Mouse (Mus musculus) lung, embryonic 16.5 days (tissue): ENCODE measurements around the gene Sh3bp5. TPM values are rescaled to one million over a fixed set of nuclear protein-coding genes. Genes with fewer than 3 reads are reported as not detected.

Experiments used
- ATAC-seq: fragments of 200-750 bp; cut with Nextera tagmentation; 2 replicates; pipeline ENCODE4 v1.8.0; 2017; ENCODE audit warnings: low read depth, mild to moderate bottlenecking, moderate library complexity
- H3K27ac ChIP-seq: fragments of 300-500 bp; sonication (generic); 2 replicates; pipeline ENCODE4 v1.5.1; 2014; ENCODE audit warnings: mild to moderate bottlenecking, control low read depth, low read length
- H3K27me3 ChIP-seq: fragments of 300-500 bp; sonication (generic); 2 replicates; pipeline ENCODE4 v1.6.1; 2014; ENCODE audit warnings: low read depth, low read length, mixed read lengths; ENCODE audit not compliant: control insufficient read depth, insufficient read depth
- H3K36me3 ChIP-seq: fragments of 300-500 bp; sonication (generic); 2 replicates; pipeline ENCODE4 v1.6.1; 2014; ENCODE audit warnings: low read length; ENCODE audit not compliant: control insufficient read depth, insufficient read depth
- H3K4me1 ChIP-seq: fragments of 300-500 bp; sonication (generic); replicated peaks from 2 replicates; pipeline ENCODE4 v1.6.1; 2014; ENCODE audit warnings: low read length, mixed read lengths; ENCODE audit not compliant: control insufficient read depth, insufficient read depth
- H3K4me2 ChIP-seq: fragments of 300-500 bp; sonication (generic); 2 replicates; pipeline ENCODE4 v1.6.1; 2014; ENCODE audit warnings: low read depth, low read length, control low read depth
- H3K4me3 ChIP-seq: fragments of 300-500 bp; sonication (generic); 2 replicates; pipeline ENCODE4 v1.5.1; 2014; ENCODE audit warnings: mild to moderate bottlenecking, low read length, control low read depth
- H3K9ac ChIP-seq: fragments of 300-500 bp; sonication (generic); 2 replicates; pipeline ENCODE4 v1.6.1; 2014; ENCODE audit warnings: low read length, control low read depth
- H3K9me3 ChIP-seq: fragments of 300-500 bp; sonication (generic); 2 replicates; pipeline ENCODE4 v1.6.1; 2016; ENCODE audit warnings: low read length; ENCODE audit not compliant: control insufficient read depth
- WGBS: fragments of 180-500 bp; shearing (Covaris S2); extraction: QIAGEN DNeasy Blood & Tissue Kit; methylation state at CpG from one replicate; pipeline ENCODE4 v1.1.7; 2014; 5-methylcytosine and 5-hydroxymethylcytosine counted together
- polyA plus RNA-seq: library from polyadenylated mRNA; unstranded; fragments of >200 nt; fragmentation: Nextera tagmentation; extraction: Ambion mirVana; gene quantifications from 2 replicates; pipeline ENCODE4 v1.2.1, GENCODE M21; 2015

The Sh3bp5 gene
- polyA plus RNA-seq, 1 experiment from 2014 or later: 27.3 TPM

- WGBS: 89% methylated on average over 5 of the region's 5 CpGs
- peaks cover 31% of the 10 kb centered on the region for H3K4me1 ChIP-seq
Measured at GRCm38 (mm10) chr14:31385406-31385805, 50.5 kb downstream of the Sh3bp5 start.

GRCm38 (mm10) chr14:31384366-31385323 is 51.2 kb downstream of the Sh3bp5 start:
- Histone ChIP-seq H3K27ac (peak overlapping the region; percentile 0), H3K9ac (peak overlapping the region; percentile 31), H3K4me1 (peaks cover 31% of the 10 kb centered on the region), H3K4me2 (no peak overlapping the region), H3K9me3 (no peaks in the 10 kb centered on the region), H3K36me3 (no peaks in the 10 kb centered on the region; the same call in 1 of the 2 replicates), H3K27me3 (no peaks in the 10 kb centered on the region), H3K4me3 (no peak overlapping the region)
- ATAC-seq: no peak
- 42% methylated on average over 13 of the region's 13 CpGs for WGBS

More at GRCm38 (mm10) chr14:31385406-31385805, 50.5 kb downstream of the Sh3bp5 start:
- H3K27me3 ChIP-seq: no peaks in the 10 kb centered on the region
- H3K4me2 ChIP-seq: no peak overlapping the region
- no peak overlapping the region for H3K4me3 ChIP-seq
- H3K9ac ChIP-seq: no peak overlapping the region
- no peaks in the 10 kb centered on the region for H3K9me3 ChIP-seq
- no peak for ATAC-seq
- H3K36me3 ChIP-seq: no peaks in the 10 kb centered on the region; the same call in 1 of the 2 replicates
- H3K27ac ChIP-seq: peak overlapping the region; percentile 0

GRCm38 (mm10) chr14:31383470-31384050 is 52.3 kb downstream of the Sh3bp5 start:
- H3K4me1 ChIP-seq: peaks cover 27% of the 10 kb centered on the region
- WGBS: 89% methylated on average over 11 of the region's 11 CpGs

GRCm38 (mm10) chr14:31382276-31382675 is 53.6 kb downstream of the Sh3bp5 start:
- H3K9me3 ChIP-seq: no peaks in the 10 kb centered on the region
- ATAC-seq: no peak
- no peak overlapping the region for H3K4me3 ChIP-seq
- H3K36me3 ChIP-seq: no peaks in the 10 kb centered on the region; the same call in 1 of the 2 replicates
- H3K4me2 ChIP-seq: no peak overlapping the region
- no peak overlapping the region for H3K9ac ChIP-seq
- no peak overlapping the region for H3K27ac ChIP-seq
- peaks cover 19% of the 10 kb centered on the region for H3K4me1 ChIP-seq
- WGBS: 77% methylated on average over 8 of the region's 8 CpGs
- no peaks in the 10 kb centered on the region for H3K27me3 ChIP-seq

More at GRCm38 (mm10) chr14:31383470-31384050, 52.3 kb downstream of the Sh3bp5 start:
- no peaks in the 10 kb centered on the region for H3K27me3 ChIP-seq
- H3K36me3 ChIP-seq: no peaks in the 10 kb centered on the region; the same call in 1 of the 2 replicates
- H3K4me2 ChIP-seq: no peak overlapping the region
- no peak overlapping the region for H3K4me3 ChIP-seq
- H3K27ac ChIP-seq: no peak overlapping the region
- H3K9ac ChIP-seq: no peak overlapping the region
- H3K9me3 ChIP-seq: no peaks in the 10 kb centered on the region
- no peak for ATAC-seq

- Histone ChIP-seq H3K27ac (no peak overlapping the region), H3K9me3 (no peaks in the 10 kb centered on the region), H3K27me3 (no peaks in the 10 kb centered on the region), H3K4me3 (no peak overlapping the region), H3K9ac (no peak overlapping the region), H3K4me2 (no peak overlapping the region), H3K36me3 (peaks cover 21% of the 10 kb centered on the region), H3K4me1 (no peaks in the 10 kb centered on the region)
- no peak for ATAC-seq
- WGBS: 71% methylated on average over 3 of the region's 3 CpGs
Measured at GRCm38 (mm10) chr14:31376331-31376730, 59.5 kb downstream of the Sh3bp5 start.

GRCm38 (mm10) chr14:31374390-31374789 is 61.5 kb downstream of the Sh3bp5 start:
- Histone ChIP-seq H3K4me2 (no peak overlapping the region), H3K9ac (no peak overlapping the region), H3K4me3 (no peak overlapping the region), H3K27ac (no peak overlapping the region), H3K27me3 (no peaks in the 10 kb centered on the region), H3K36me3 (peaks cover 33% of the 10 kb centered on the region), H3K9me3 (no peaks in the 10 kb centered on the region), H3K4me1 (no peaks in the 10 kb centered on the region)
- WGBS: 90% methylated on average over 6 of the region's 6 CpGs
- ATAC-seq: no peak

GRCm38 (mm10) chr14:31369377-31369776 is 66.5 kb downstream of the Sh3bp5 start:
- H3K27ac ChIP-seq: no peak overlapping the region
- H3K4me3 ChIP-seq: no peak overlapping the region
- no peaks in the 10 kb centered on the region for H3K9me3 ChIP-seq
- H3K9ac ChIP-seq: no peak overlapping the region
- H3K27me3 ChIP-seq: no peaks in the 10 kb centered on the region
- ATAC-seq: no peak
- no peak overlapping the region for H3K4me2 ChIP-seq
- 84% methylated on average over 3 of the region's 3 CpGs for WGBS
- H3K4me1 ChIP-seq: no peaks in the 10 kb centered on the region
- H3K36me3 ChIP-seq: peaks cover 39% of the 10 kb centered on the region

- Histone ChIP-seq H3K9me3 (no peaks in the 10 kb centered on the region), H3K27ac (no peak overlapping the region), H3K9ac (no peak overlapping the region), H3K4me1 (no peaks in the 10 kb centered on the region), H3K4me3 (no peak overlapping the region), H3K4me2 (no peak overlapping the region), H3K27me3 (no peaks in the 10 kb centered on the region), H3K36me3 (peaks cover 39% of the 10 kb centered on the region)
- no peak for ATAC-seq
- WGBS: 85% methylated on average over 7 of the region's 7 CpGs
Measured at GRCm38 (mm10) chr14:31367951-31368350, 67.9 kb downstream of the Sh3bp5 start.

- no peaks in the 10 kb centered on the region for H3K9me3 ChIP-seq
- H3K4me2 ChIP-seq: no peak overlapping the region
- H3K4me3 ChIP-seq: no peak overlapping the region
- peaks cover 31% of the 10 kb centered on the region for H3K36me3 ChIP-seq
- no peak overlapping the region for H3K9ac ChIP-seq
- H3K4me1 ChIP-seq: no peaks in the 10 kb centered on the region
- no peaks in the 10 kb centered on the region for H3K27me3 ChIP-seq
- no peak for ATAC-seq
- H3K27ac ChIP-seq: no peak overlapping the region
Measured at GRCm38 (mm10) chr14:31365350-31365749, 70.5 kb downstream of the Sh3bp5 start.
